Mouse (Mus musculus) activated CD4-positive, CD25-positive, alpha-beta regulatory T cell (primary cell): ENCODE measurements around the gene D230025D16Rik. TPM values are rescaled to one million over a fixed set of nuclear protein-coding genes. Genes with fewer than 3 reads are reported as not detected.

Experiments
- polyA plus RNA-seq, 2 experiments: library from polyadenylated mRNA; unstranded; fragments of 100-300 nt; shearing (Covaris generic); gene quantifications; one replicate each; pipeline ENCODE4 v1.2.1; 2017

The D230025D16Rik gene
- polyA plus RNA-seq, result 10 to 100 TPM; 22.1 to 29.3 TPM

DNA sequence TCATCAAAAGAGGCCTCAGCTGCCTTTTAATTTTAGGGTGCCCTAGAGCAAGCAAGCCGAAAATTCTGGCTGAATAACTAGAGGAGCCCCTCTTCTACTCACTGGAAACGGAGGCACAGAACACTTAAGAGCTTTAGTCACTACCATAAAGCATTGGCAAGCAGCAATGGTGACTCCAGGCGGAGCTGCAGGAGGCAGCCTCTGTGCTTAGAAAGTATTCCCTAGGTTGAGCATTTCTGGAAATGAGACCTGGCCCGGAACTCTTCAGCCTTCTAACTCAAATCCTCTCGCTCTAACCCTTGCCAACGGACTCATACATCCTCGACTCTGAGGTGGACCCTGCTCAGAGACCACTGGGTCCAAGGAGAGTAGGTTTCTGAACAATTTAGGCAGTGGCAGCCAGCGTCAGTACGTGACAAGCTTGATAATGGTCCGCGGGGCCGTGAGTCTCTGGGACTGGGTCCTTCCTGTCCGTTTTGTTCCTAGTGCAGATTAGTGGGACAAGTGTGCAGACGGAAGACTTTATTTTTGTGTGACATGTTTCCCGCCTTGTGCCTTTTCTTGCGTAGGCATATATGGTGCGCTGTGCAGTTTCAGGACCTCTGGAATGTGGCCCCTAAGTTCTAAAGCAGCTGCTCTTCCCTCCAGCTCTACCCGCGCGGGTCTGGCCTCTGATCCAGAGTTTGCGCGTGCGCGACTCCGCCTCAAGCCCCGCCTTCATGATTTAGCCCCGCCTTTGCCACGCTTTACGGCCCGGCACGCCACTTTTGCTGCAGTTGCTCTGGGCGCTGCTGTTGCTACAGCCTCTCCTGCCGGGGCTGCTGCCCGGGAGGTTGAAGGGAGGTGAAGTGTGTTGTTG lies at the start of gene D230025D16Rik:
TSS of gene D230025D16Rik (plus strand) at position 733 of the 859 bp plus-strand sequence.

DNA sequence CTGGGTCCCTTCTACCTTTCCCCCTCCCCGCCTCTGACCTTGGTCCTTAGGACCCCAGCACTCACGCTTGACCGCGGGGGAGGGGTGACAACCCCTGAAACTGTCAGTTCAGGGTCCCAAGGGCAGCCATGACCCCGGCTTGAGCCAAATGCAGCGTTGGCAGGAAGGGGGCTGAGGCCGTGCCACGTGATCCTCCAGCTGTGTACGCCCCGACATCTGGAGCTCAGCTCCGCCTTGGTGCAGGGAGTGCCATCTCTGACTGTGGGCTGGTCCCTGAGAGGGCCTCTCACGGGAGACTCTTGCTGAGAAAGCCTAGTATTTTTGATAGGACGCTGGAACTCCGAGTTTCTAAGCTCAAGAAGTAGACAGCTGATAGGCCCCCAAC lies 30.0 kb downstream of the D230025D16Rik start, which contains the start of gene B3gnt9:
TSS of gene B3gnt9 (minus strand) at position 188 of the 385 bp plus-strand sequence.

DNA sequence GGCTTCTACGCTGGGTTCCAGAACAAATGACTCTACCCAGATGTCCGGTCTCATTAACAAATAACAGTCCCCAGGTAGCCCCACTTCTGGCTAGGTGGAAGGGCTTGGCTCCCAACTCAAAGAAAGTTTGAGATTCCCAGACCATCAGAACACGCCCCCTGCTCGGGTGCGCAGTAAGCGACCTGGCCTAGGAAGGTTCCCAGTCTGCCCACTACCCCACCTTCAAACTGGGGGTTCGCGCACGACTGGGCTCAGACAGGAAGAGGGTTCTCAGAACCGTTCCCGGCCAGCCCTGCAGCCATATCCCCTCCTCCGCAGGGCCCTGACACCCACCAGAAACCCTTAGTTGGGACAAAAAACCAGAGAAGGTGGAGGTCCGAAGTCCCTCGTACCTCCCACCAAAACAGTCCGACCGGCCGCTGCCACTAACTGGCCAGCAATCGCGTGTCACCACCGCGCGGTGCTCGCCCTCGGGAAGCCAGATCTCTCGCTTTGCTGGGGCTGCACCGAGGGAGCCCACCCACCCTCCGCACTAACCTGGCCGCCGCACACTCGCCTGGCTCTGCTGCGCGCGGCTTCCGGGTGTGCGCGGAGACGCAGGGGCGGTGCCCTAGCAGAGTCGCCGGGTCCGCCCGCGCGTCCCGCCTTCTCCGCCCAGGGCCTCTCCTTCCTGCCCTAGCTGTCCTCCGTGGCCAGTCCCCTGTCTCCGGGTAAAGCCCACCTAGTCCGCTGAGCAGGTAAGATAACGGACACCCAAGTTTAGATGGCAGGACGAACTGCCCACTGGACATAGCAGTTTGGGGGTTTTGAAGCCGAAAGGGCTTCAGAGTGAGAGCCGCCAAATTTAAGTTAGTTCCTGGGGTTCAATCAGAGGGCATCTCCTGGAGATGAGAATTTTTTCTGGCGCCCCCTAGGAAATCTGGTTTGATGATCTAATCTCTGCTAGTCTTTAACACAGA lies 39.4 kb downstream of the D230025D16Rik start, which contains the start of the genes Tradd and Fbxl8:
TSS of gene Tradd (minus strand) at position 586 of the 959 bp plus-strand sequence.
TSS of gene Fbxl8 (plus strand) at position 625 of the 959 bp plus-strand sequence.

DNA sequence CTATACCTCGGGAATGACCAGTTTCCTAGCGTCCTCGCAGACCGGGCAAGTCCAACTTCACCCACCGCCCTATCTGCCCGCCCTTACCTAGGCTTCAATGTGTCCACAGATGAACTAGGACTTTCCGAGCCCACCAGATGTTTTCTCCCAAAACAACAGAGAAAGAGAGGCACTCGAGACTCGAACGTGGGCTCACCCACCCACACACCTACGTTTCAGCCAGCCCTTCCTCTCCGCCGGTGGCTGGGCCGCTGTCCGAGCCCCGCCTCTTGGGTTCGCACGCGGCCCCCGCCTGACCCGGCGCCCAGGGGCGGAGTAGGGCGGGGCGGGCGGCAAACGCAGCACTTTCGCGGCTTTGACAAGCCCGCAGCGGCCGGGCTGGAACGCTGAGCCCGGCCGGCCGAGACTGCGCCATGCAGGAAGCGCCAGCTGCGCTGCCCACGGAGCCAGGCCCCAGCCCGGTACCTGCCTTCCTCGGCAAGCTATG lies 44.6 kb downstream of the D230025D16Rik start, which contains the start of gene Hsf4:
TSS of gene Hsf4 (plus strand) at position 341 of the 487 bp plus-strand sequence.

DNA sequence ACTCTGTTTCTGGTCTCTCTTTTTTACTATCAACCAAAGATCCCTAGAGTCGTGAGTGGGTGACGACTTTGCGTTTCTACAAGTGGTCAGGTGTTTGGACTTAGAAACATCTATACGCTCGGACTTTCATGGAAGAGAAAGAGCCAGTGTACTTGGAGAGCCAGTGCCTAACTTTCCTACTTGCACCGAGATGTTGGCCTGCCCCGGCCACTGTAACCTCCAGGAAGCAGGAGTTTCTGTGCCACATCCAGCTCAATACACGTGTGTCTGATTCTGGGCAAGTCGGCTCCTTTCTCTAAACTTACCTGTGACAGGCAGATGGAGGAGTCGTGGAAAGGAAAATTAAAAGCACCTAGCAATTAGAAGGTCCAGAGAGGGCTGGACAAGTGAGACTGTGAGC lies 50.9 kb downstream of the D230025D16Rik start, which contains the start of gene Nol3:
TSS of gene Nol3 (plus strand) at position 301 of the 400 bp plus-strand sequence.

DNA sequence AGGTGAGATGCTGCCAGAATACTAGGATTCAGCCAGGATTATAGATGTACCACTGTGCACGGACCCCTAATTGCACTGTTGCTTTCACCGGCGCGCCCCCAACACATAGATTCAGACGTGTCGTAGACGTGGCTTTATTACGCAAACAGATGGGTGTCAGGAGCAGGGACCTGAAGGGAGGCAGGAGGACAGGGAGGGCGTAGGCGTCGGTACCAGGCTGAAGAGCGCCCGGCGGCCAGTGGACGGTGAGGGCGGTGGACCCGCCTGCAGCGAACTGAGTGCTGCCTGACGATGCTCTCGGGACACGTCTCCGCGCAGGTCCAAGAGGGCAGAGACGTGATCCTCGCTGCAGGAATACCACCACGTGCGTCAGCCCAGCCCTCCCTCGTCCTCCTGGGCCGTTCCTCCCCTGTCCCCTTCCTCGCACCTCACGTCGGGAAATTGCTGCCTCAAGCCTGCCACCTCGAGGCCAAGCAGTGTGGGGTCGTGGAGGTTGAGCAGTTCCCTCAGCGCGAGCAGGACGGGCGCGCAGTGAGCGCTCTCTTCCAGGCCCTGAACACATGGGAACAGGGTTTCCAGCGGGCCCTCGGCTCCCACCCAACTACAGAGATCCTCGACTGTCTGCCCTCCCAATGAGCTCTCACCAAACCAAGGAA lies 65.0 kb downstream of the D230025D16Rik start, which contains the start of gene 4931428F04Rik:
TSS of gene 4931428F04Rik (minus strand) at position 60 of the 656 bp plus-strand sequence.

DNA sequence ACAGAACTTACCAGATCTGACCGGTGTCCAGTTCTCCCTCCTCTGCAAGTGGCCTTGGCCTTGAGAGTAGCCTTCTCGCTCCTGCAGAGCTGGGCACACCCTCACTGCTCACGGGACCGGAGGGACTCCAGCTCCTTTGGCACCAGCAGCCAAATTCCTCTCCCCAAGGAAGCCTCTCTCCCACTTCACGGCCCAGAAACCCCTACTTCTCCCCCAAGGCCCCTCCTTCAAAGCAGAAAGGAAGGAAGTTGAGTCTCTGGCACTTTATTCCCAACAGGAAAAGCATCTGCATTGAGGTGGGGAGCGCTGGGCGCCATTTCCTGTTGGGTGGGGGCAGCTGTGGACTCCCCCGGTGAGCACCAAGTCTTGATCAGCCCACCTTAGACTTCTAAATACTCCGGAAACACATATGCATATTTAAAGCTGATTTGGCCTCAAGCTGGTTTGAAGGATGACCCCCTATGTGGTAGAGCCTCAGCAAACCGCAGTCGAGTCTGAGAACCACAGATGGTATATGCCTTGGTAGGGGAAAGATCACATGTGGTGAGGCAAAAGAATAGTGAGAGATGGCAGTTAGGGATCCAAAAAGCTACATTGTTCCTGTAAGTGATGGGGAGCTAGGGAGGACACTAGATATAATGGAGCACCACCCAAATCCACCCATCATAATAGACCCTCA lies 71.1 kb downstream of the D230025D16Rik start, which contains the start of gene Exoc3l:
TSS of gene Exoc3l (minus strand) at position 207 of the 679 bp plus-strand sequence.

DNA sequence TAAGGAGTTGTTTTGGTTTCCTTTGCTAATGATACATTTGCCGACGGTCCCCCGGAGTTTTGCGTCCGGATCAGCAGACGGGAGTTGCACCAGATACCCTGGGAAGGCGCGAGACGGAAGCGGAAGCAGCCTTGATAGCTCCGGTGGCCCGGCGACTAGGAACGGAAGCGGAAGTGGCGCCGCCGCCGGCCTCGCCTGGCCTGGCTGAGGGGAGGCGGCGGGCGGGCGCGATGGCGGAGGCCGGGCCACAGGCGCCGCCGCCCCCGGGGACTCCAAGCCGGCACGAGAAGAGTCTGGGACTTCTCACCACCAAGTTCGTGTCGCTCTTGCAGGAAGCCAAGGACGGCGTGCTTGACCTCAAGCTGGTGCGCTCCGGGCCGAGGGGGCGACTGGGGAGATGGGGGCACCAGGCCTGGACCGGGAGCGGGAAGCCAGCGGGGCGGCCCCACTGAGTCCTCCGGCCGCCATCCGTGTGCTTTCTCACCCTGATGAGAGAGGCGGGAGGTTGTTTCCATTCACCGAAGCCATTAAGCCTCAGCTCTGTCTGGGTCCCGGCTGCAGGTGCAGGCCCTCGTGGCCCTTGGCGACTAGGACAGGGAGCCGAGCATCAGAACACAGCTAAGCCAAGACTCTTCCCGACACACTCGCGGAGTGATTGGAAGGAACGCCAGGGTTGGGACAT lies 72.7 kb downstream of the D230025D16Rik start, which contains the start of gene E2f4:
TSS of gene E2f4 (plus strand) at position 153 of the 682 bp plus-strand sequence.

Other genes with a start within 250 kb of the D230025D16Rik start
- gene Ces2h, start 224.3 kb upstream of the D230025D16Rik start, polyA plus RNA-seq, result not detected
- not detected for gene Ces3a, start 176.5 kb upstream of the D230025D16Rik start, polyA plus RNA-seq
- under 1 TPM in 1 of 2 experiments, not detected in 1; 0.10 TPM for gene Ces3b, start 141.4 kb upstream of the D230025D16Rik start, polyA plus RNA-seq
- under 1 TPM in 1 of 2 experiments, not detected in 1; 0.07 TPM for gene Ces4a, start 93.3 kb upstream of the D230025D16Rik start, polyA plus RNA-seq
- gene Cbfb, start 54.5 kb upstream of the D230025D16Rik start, polyA plus RNA-seq, result 100 to 1,000 TPM; 115 to 135 TPM
- gene B3gnt9, start 30.0 kb downstream of the D230025D16Rik start, polyA plus RNA-seq, result 1 to 10 TPM; 1.2 to 2.0 TPM
- 10 to 100 TPM; 58.0 to 82.4 TPM for gene Tradd, start 39.5 kb downstream of the D230025D16Rik start, polyA plus RNA-seq
- 10 to 100 TPM; 16.9 to 24.8 TPM for gene Fbxl8, start 39.5 kb downstream of the D230025D16Rik start, polyA plus RNA-seq
- under 1 TPM; 0.92 to 0.93 TPM for gene Hsf4, start 44.7 kb downstream of the D230025D16Rik start, polyA plus RNA-seq
- gene Nol3, start 51.0 kb downstream of the D230025D16Rik start, polyA plus RNA-seq, result not detected
- 1 to 10 TPM in 1 of 2 experiments, under 1 TPM in 1; 0.60 to 2.2 TPM for gene 4931428F04Rik, start 64.7 kb downstream of the D230025D16Rik start, polyA plus RNA-seq
- gene Exoc3l, start 71.0 kb downstream of the D230025D16Rik start, polyA plus RNA-seq, result 1 to 10 TPM; 1.0 to 1.3 TPM
- 100 to 1,000 TPM; 156 to 166 TPM for gene E2f4, start 72.5 kb downstream of the D230025D16Rik start, polyA plus RNA-seq
- 10 to 100 TPM in 1 of 2 experiments, 1 to 10 TPM in 1; 4.4 to 10.1 TPM for gene Elmo3, start 80.5 kb downstream of the D230025D16Rik start, polyA plus RNA-seq
- gene Lrrc29, start 101.1 kb downstream of the D230025D16Rik start, polyA plus RNA-seq, result 1 to 10 TPM; 3.3 TPM
- gene Tmem208, start 101.2 kb downstream of the D230025D16Rik start, polyA plus RNA-seq, result 100 to 1,000 TPM; 127 to 128 TPM
- 1 to 10 TPM; 1.3 to 2.4 TPM for gene Fhod1, start 122.8 kb downstream of the D230025D16Rik start, polyA plus RNA-seq
- 1 to 10 TPM in 1 of 2 experiments, under 1 TPM in 1; 0.10 to 2.2 TPM for gene Slc9a5, start 123.7 kb downstream of the D230025D16Rik start, polyA plus RNA-seq
- gene Plekhg4, start 148.1 kb downstream of the D230025D16Rik start, polyA plus RNA-seq, result 1 to 10 TPM in 1 of 2 experiments, not detected in 1; 1.1 TPM
- gene Kctd19, start 188.4 kb downstream of the D230025D16Rik start, polyA plus RNA-seq, result under 1 TPM in 1 of 2 experiments, not detected in 1; 0.63 TPM
- not detected for gene Lrrc36, start 188.4 kb downstream of the D230025D16Rik start, polyA plus RNA-seq
- 1 to 10 TPM in 1 of 2 experiments, not detected in 1; 1.8 TPM for gene Tppp3, start 246.4 kb downstream of the D230025D16Rik start, polyA plus RNA-seq